Comparison of ENCODE assay signal across 8 mouse cellular contexts in genomic region chr9:113742361-113742794, GRCm38 (mm10). TPM values are rescaled to one million over a fixed set of nuclear protein-coding genes. Genes with fewer than 3 reads are reported as not detected.
DNase-seq lines count a peak whose midpoint lies in the region; ATAC-seq and TF ChIP-seq lines count a peak whose summit lies in the region.

No protein-coding gene starts in this region.

- TF ChIP-seq POLR2A in limb, embryonic 14.5 days (IDR thresholded peaks at IDR 0.05; ENCODE audit: borderline replicate concordance, extremely low read depth, insufficient read depth, insufficient read length): no peak

- H3K36me3 ChIP-seq in forebrain, postnatal 0 days (ENCODE audit: insufficient read depth): no peaks in the 10 kb centered on the region
- H3K36me3 ChIP-seq in intestine, postnatal 0 days (ENCODE audit: control insufficient read depth, insufficient read depth): no peaks in the 10 kb centered on the region
- H3K36me3 ChIP-seq in limb, embryonic 14.5 days (ENCODE audit: control insufficient read depth, insufficient read depth, low read length): no peaks in the 10 kb centered on the region

- H3K27me3 ChIP-seq in forebrain, postnatal 0 days (ENCODE audit: insufficient read depth, low read length): no peaks in the 10 kb centered on the region
- H3K27me3 ChIP-seq in intestine, postnatal 0 days (replicated peaks; ENCODE audit: control insufficient read depth, insufficient read depth, low read length): no peaks in the 10 kb centered on the region
- H3K27me3 ChIP-seq in limb, embryonic 14.5 days (ENCODE audit: control insufficient read depth, insufficient read depth, low read length): no peaks in the 10 kb centered on the region

- peak; percentile 25 to 37 for DNase-seq in spleen, postnatal 10 days (ENCODE audit: low spot score in 2 of 2)
- no peak for DNase-seq in spleen, adult 18-20 months
- peak; percentile 70 for DNase-seq in cerebellum, adult 9-10 months
- peak; percentile 77 for DNase-seq in forebrain, postnatal 0 days
- peak; percentile 33 for DNase-seq in limb, embryonic 14.5 days (ENCODE audit: low spot score)
- peak; percentile 57 for DNase-seq in naive thymus-derived CD4-positive, alpha-beta T cell, adult 2 months (ENCODE audit: low read depth)
- no peak for DNase-seq in gastrocnemius, postnatal 25 days

- no peaks in the 10 kb centered on the region for H3K9me3 ChIP-seq in forebrain, postnatal 0 days (ENCODE audit: low read length)
- H3K9me3 ChIP-seq in intestine, postnatal 0 days (ENCODE audit: control insufficient read depth): no peaks in the 10 kb centered on the region
- H3K9me3 ChIP-seq in limb, embryonic 14.5 days (ENCODE audit: control insufficient read depth, low read length): no peaks in the 10 kb centered on the region

- no peak overlapping the region for H3K27ac ChIP-seq in forebrain, postnatal 0 days (ENCODE audit: low read depth, low read length)
- no peak overlapping the region for H3K27ac ChIP-seq in intestine, postnatal 0 days (ENCODE audit: low read depth, low read length)
- H3K27ac ChIP-seq in limb, embryonic 14.5 days (replicated peaks; ENCODE audit: low read depth, low read length): no peak overlapping the region

- peak overlapping the region; percentile 96 for H3K4me3 ChIP-seq in forebrain, postnatal 0 days (ENCODE audit: low read depth, low read length)
- H3K4me3 ChIP-seq in intestine, postnatal 0 days (ENCODE audit: low read depth, low read length): peak overlapping the region; percentile 98
- peak overlapping the region; percentile 93 for H3K4me3 ChIP-seq in limb, embryonic 14.5 days (replicated peaks; ENCODE audit: low read length)

- peaks cover 4% of the 10 kb centered on the region; the same call in 1 of the 2 replicates for H3K4me1 ChIP-seq in forebrain, postnatal 0 days (ENCODE audit: insufficient read depth)
- H3K4me1 ChIP-seq in intestine, postnatal 0 days (replicated peaks; ENCODE audit: control insufficient read depth, insufficient read depth, low read length): no peaks in the 10 kb centered on the region
- H3K4me1 ChIP-seq in limb, embryonic 14.5 days (ENCODE audit: control insufficient read depth, insufficient read depth, low read length): 0 out of 2 replicates have a peak, but pooled peaks cover 2% of the 10 kb centered on the region

- H3K4me2 ChIP-seq in forebrain, postnatal 0 days (ENCODE audit: low read depth): peak overlapping the region; percentile 89
- H3K4me2 ChIP-seq in intestine, postnatal 0 days (replicated peaks; ENCODE audit: low read depth): peak overlapping the region; percentile 89
- peak overlapping the region; percentile 93 for H3K4me2 ChIP-seq in limb, embryonic 14.5 days (replicated peaks; ENCODE audit: low read depth, low read length, severe bottlenecking)

- 1% methylated on average over 17 of the region's 17 CpGs for WGBS in forebrain, postnatal 0 days
- 2% methylated on average over 17 of the region's 17 CpGs for WGBS in intestine, postnatal 0 days
- 4% methylated on average over 17 of the region's 17 CpGs for WGBS in limb, embryonic 14.5 days

- peak; percentile 43; the same call in 1 of the 2 replicates for ATAC-seq in forebrain, postnatal 0 days
- ATAC-seq in intestine, postnatal 0 days: no peak
- ATAC-seq in limb, embryonic 14.5 days (ENCODE audit: low FRiP score, low read depth): no peak

- peak; percentile 68 for TF ChIP-seq CTCF in forebrain, postnatal 0 days (IDR thresholded peaks at IDR 0.05; ENCODE audit: low read depth)
- peak; percentile 68 for TF ChIP-seq CTCF in intestine, postnatal 0 days (IDR thresholded peaks at IDR 0.05; ENCODE audit: low read depth)

- peak overlapping the region; percentile 62 for H3K9ac ChIP-seq in forebrain, postnatal 0 days
- peak overlapping the region; percentile 93 for H3K9ac ChIP-seq in intestine, postnatal 0 days (ENCODE audit: low read depth, low read length)
- H3K9ac ChIP-seq in limb, embryonic 14.5 days (ENCODE audit: low read depth, low read length, severe bottlenecking): peak overlapping the region; percentile 87

RNA-seq across cellular contexts. Expression of gene Clasp2, which starts 1.1 kb away (rescaled TPM):
- 243 and 278 TPM in 2 replicates for total RNA-seq in forebrain, postnatal 0 days (2014; rRNA removed)
- polyA plus RNA-seq in forebrain, postnatal 0 days (2015; fragmentation: Nextera tagmentation; extraction: Ambion mirVana): 58.7 and 95.6 TPM in 2 replicates
- 7.2 and 9.0 TPM in 2 replicates for polyA plus RNA-seq in intestine, postnatal 0 days (2015; fragmentation: Nextera tagmentation; extraction: Ambion mirVana)
- 18.7 and 18.8 TPM in 2 replicates for polyA plus RNA-seq in limb, embryonic 14.5 days (2012; rRNA removed)
- 21.4 and 23.3 TPM in 2 replicates for polyA plus RNA-seq in limb, embryonic 14.5 days (2014; fragmentation: Nextera tagmentation; extraction: Ambion mirVana)
- total RNA-seq in gastrocnemius, postnatal 25 days (2021): 10 to 100 TPM; 43.7 to 44.1 TPM

RNA-seq across cellular contexts. Expression of gene Pdcd6ip, which starts 34.3 kb away (rescaled TPM):
- 20.7 and 34.7 TPM in 2 replicates for total RNA-seq in forebrain, postnatal 0 days (2014; rRNA removed)
- polyA plus RNA-seq in forebrain, postnatal 0 days (2015; fragmentation: Nextera tagmentation; extraction: Ambion mirVana): 28.8 and 29.3 TPM in 2 replicates
- 100 and 101 TPM in 2 replicates for polyA plus RNA-seq in intestine, postnatal 0 days (2015; fragmentation: Nextera tagmentation; extraction: Ambion mirVana)
- 74.4 and 74.5 TPM in 2 replicates for polyA plus RNA-seq in limb, embryonic 14.5 days (2012; rRNA removed)
- 64.0 and 70.2 TPM in 2 replicates for polyA plus RNA-seq in limb, embryonic 14.5 days (2014; fragmentation: Nextera tagmentation; extraction: Ambion mirVana)
- total RNA-seq in gastrocnemius, postnatal 25 days (2021): 10 to 100 TPM; 36.4 to 37.0 TPM

Comparison
In these comparisons a context has a peak if more than half of its experiments do, and no peak if none do; other contexts are left out.
1. DNase-seq: peak in spleen, postnatal 10 days (2 of 2), cerebellum, adult 9-10 months (single experiment), forebrain, postnatal 0 days (single experiment), limb, embryonic 14.5 days (single experiment) and naive thymus-derived CD4-positive, alpha-beta T cell, adult 2 months (single experiment); none in spleen, adult 18-20 months (0 of 2) and gastrocnemius, postnatal 25 days (single experiment).
2. Peak in every context shown above with its lines, with median percentiles within 50 percentile points of each other: H3K4me2 ChIP-seq, H3K4me3 ChIP-seq and H3K9ac ChIP-seq.